Mouse (Mus musculus): ENCODE measurements around the gene Arhgap45.
A peak's percentile ranks its signal among the peaks of the same experiment; 100 is the strongest.

Arhgap45 gene

DNA sequence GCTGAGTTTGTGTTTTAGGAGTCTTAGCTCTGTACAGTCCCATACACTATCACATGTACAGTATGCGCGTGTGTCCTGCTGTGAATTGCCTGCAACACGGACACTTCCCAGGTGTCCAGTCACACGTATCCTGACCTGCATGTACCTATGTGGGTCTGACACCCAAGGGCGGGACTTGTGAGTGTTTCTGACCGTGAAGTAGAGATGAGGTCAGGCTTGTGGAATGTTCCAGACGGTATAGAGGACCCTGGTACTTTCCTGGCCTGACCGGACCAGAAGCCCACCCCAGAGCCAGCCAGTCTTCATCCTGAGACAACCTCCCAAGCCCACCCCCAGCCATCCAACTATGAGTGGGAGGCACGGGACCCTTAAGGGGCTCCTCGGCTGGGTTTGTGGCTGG lies 870 bp upstream of the Arhgap45 start:
- DNase-seq (ENCODE audit: low spot score) = peak; percentile 80

DNA sequence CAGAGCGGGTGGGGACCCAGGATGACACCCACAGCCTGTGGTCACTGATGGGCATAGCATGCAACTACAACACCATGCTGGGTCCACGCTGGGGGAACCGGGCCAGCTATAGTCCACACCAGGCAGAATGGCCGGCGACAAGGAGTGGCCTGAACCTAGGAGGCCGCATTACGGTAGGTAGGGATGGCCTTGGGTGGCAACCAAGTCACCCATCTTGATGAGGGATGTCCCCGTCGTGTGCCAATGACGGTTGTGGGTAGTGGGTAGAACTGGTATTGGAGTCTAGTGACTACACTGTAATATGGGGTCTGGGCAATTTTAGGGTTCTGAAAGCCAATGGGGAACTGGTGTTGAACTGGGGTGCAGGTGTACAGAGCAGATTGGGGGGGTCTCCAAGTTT lies 478 bp downstream of the Arhgap45 start:
- no peak for DNase-seq (ENCODE audit: low spot score)

DNA sequence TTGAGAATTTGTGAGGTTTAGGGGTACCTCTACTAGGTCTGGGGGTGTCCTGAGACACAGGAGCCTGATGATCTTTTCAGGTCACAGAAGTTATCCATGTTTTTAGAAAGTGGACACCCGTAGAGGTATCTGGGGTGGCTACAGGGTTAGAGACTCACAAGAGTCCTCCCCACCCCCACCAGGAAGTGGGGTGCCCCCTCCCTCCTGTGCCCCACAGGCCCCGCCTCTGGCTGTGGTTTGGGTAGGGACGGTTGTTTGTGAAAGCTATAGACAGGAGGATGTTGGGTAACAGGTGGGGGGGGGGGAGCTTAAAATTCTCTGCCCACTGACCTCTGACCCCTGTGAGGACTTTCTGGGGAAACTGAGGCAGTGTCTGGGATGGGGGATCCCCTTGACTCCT lies 908 bp downstream of the Arhgap45 start:
- DNase-seq (ENCODE audit: low spot score) = peak; percentile 87

DNA sequence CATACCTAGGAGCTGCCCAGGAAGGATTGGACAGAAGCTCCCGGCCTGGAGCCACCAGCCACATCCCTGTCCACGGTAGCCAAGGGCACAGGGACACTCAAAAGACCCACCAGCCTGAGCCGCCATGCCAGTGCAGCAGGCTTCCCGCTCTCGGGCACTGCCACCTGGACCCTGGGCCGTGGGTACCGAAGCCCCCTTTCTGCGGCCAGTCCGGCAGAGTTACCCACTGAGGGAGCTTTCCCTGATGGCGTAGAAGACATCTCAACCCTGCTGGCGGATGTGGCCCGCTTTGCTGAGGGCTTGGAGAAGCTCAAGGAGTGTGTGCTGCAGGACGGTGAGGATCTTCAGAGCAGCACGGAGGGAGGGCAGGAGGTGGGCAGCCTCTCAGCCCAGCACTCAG lies 1.3 kb downstream of the Arhgap45 start:
- DNase-seq (ENCODE audit: low spot score) = no peak

DNA sequence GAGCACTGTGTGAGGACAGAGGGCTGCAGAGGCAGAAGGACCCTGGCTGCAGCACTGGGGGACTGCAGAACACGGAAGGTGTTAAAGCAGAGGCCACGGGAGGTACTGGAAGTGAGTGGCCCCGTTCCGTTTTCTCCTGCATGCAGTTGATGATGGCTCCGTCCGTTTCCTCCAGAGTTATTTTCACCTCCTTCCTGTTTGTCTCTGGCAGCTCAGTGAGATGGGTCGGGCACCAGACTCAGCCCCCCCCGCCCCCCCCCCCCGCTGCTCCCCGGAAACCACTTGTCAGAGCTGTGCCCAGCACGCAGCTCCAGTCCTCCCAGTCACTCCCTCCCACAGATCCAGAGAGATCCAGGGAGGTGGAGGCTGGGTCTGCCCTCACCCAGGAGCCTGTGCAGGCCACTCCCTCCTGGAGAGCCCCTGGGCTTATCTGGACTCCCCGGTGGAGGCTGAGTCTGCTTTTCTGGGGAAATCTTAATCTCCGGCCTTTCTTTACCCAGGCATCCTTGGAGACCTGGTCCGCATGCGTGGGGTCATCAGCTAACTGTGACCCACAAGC lies 2.4 kb downstream of the Arhgap45 start:
- DNase-seq (ENCODE audit: low spot score) = peak; percentile 75

DNA sequence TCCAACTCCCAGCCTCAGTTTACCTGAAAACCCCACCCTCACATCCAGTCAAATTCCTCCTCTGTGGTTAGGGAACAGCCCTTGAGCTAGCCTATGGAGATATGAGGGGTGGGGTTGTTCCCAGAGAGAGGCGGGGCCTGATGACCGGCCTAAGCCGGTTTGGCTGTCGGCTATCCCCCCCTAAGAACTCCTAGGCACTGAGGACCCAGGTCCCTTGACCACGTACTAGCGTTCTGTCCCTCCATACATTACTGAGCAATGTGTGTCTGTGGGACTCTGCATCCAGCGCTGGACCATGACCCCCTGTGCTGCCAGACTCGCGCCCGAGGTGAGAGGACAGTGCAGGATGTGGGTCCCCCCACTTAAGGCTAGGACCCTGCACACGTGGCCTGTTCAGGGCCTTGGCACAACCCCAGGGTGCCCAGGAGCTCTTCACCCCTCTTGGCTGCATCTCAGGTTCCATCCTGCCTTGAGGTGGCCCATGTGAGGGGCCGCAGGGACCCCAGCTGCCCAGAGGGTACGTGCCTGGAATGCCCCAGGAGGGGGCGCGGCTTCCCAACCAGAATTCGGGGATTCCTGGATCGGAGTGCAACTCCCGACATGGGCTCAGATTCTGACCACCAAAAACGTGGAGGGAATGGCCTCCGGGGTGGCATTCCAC lies 3.1 kb downstream of the Arhgap45 start:
- no peak for DNase-seq (ENCODE audit: low spot score)

DNA sequence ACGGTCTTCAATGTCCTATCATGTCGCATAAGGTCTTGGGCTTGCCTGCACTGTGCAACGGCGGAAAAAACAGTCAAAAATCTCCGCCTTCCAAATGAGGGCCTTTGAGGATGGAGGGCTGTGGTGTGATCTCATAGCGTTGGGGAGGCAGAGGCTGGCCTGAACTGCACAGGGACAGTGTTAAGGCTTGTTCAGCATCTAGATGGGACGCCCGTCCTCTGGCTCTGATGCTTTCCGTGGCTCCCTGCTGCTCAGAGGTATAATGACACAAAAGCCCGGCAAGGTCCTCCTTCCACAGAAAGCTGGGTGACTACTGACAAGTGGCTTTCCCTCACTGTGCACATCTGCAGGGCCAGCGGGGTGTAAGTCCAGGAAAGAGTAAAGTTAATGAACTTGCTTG lies 3.7 kb downstream of the Arhgap45 start:
- no peak for DNase-seq (ENCODE audit: low spot score)

DNA sequence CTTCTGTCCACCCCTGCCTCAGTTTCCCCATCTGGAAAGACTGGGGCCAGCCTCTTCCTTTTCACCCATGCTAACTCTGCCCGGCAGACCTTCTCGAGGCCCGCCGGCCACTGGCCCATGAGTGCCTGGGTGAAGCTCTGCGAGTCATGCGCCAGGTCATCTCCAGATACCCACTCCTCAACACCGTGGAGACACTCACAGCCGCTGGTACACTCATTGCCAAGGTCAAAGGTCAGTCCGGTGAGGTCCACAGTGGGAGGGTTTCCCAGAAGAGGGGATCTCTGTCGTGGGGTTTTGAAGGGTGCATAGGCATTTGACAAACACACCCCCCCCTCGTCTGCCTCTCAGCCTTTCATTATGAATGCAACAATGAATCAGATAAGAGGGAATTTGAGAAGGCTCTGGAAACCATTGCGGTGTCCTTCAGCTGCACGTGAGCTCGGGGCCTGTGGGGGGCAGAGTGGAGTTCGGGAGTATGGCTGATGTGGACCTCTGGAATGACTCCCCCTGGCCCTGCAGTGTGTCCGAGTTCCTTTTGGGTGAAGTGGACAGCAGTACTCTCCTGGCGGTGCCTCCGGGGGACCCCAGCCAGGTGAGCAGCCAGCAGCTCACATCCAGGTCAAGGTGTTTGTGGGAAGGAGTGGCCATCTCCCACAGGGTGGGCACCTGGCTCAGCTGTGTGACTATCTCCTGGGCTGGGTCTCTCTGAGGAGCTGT lies 4.3 kb downstream of the Arhgap45 start:
- DNase-seq (ENCODE audit: low spot score) = no peak

DNA sequence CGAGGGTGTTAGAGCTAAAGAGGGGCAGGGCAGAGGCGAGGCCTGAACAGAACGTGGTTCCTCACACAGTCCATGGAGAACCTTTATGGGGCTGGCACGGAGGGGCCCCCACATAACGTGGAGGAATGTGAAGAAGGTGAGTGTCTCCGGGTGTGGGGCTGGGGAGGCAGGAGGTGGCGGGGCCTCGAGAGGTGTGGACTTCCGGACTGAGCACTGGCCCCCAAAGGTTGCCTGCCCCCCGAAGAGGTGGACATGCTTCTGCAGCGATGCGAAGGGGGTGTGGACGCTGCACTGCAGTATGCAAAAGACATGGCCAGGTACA lies 4.8 kb downstream of the Arhgap45 start:
- DNase-seq (ENCODE audit: low spot score) = no peak

DNA sequence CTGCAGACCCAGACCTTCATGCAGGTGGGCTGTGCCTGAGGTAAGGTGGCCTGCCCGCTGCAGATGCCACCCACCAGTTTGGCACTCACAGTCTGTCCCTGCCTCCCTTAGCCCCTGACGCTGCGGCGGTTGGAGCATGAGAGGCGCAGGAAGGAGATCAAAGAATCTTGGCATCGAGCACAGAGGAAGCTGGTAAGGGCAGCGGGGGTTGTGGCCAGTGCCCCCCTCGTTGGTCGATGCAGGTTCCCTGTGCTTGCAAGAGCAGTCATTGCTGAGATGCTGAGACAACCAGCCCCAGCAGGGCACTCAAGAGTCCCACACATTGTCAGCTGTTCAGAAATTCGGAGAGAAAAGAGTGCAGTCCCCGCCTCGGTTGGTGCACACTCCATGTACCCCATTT lies 5.7 kb downstream of the Arhgap45 start:
- DNase-seq (ENCODE audit: low spot score) = no peak

DNA sequence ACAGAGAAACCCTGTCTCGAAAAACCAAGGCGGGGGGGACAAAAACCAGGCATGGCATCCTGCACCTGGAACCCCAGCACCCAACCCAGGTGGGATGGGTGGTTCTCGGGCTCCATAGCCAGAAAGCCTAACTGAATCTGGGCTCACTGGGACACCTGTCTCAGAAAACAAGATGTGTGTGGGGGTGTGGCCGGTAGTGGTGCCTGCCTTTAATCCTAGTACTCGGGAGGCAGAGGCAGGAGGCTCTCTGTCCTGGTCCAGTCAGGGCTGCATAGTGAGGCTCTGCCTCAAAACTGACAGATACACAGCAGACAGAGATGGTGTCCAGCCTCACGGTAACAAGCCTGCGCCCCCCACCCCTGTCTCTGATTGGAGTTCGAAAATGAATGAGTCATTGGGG lies 6.4 kb downstream of the Arhgap45 start:
- DNase-seq (ENCODE audit: low spot score) = no peak

DNA sequence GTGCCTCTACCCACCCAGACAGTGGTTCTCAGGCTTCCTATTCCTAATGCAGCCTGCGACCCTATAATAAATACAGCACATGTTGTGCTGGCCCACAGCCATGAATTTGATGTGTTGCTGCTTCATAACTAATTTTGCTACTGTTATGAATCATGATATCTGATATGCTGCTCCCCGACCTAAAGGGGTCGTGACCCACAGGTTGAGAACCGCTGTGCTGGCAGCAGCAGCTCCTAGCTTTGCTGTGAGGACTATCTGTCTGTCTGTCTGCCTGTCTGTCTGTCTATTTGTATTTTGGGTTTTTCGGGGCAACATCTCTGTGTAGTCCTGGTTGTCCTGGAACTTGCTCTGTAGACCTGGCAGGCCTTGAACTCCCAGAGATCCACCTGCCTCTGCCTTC lies 7.3 kb downstream of the Arhgap45 start:
- no peak for DNase-seq (ENCODE audit: low spot score)

DNA sequence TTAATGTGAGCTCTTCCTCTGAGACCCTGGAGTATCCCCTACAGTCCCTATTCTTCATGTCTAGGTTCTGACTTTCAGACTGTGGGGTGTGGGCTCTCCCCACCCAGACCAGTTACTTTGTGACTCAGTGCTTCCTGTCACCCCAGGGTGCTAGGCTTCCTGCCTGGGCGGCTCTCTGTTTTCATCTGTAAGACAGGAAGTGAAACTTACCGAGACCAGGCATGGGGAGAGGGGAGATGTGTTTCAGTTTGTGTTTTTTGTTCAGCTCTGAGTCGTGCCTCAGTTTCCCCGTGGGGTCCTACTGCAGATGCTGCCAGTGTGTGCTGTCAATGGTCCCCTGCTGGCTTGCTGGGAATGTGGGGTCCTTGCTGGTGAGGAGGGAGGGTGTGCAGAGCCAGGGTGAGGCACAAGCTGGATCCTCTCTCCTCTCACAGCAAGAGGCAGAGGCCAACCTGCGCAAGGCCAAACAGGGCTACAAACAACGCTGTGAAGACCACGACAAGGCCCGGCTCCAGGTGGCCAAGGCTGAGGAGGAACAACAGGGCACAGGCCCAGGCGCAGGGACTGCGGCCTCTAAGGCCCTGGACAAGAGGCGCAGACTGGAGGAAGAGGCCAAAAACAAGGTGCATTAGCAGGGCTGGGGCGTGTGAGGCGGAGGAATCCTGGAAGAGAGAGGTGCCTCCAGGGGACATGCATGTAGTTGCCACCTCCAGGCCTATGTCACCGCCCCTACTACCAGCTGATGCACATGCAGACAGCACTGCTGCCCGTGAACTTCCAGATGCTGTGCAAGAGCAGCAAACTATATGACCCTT lies 8.0 kb downstream of the Arhgap45 start:
- DNase-seq (ENCODE audit: low spot score) = peak; percentile 70

DNA sequence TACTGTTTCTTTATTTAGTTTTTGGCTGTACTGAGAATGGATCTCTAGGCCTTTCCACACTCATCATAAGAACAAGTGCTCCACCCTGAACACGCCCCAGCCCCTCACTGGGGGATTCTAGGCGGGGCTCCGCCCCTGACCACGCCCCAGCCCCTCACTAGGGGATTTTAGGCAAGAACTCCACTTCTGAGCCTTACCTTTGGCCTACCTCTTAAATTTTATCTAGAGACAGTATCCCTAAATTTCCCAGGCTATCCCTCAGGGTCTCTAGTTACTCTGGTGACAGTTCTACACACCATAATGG lies 8.5 kb downstream of the Arhgap45 start:
- no peak for DNase-seq (ENCODE audit: low spot score)

DNA sequence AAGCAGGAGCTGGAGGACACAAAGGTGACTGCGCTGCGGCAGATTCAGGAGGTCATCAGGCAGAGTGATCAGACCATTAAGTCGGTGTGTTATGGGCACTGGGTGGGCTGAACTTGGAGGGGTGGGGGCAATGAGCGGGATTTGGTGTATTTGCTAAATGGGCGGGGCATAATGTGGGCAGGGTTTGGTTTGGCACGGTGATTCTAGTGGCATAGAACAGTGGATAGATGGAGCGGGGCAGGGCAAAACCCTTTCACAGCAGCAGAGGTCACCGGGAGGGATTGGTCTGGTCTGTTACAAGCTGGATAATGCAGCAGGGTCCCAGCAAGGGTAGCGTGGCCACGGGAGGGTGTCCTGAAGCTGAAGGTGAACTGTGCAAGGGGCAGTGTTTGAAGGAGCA lies 9.0 kb downstream of the Arhgap45 start:
- no peak for DNase-seq (ENCODE audit: low spot score)

DNA sequence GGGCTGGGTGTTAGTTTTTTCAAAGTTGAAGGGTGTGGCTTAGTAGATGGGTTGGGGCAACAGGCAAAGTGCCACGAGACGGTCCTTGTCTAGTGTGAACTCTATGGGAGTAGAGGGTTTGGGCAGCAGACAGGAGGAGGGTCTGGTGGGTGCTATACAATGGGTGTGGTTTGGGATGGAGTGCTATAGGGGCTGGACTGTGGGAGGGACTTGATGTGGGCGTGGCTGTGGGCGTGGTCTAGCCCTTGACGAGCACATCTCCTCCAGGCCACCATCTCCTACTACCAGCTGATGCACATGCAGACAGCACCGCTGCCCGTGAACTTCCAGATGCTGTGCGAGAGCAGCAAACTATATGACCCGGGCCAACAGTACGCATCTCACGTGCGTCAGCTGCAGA lies 9.4 kb downstream of the Arhgap45 start:
- no peak for DNase-seq (ENCODE audit: low spot score)

DNA sequence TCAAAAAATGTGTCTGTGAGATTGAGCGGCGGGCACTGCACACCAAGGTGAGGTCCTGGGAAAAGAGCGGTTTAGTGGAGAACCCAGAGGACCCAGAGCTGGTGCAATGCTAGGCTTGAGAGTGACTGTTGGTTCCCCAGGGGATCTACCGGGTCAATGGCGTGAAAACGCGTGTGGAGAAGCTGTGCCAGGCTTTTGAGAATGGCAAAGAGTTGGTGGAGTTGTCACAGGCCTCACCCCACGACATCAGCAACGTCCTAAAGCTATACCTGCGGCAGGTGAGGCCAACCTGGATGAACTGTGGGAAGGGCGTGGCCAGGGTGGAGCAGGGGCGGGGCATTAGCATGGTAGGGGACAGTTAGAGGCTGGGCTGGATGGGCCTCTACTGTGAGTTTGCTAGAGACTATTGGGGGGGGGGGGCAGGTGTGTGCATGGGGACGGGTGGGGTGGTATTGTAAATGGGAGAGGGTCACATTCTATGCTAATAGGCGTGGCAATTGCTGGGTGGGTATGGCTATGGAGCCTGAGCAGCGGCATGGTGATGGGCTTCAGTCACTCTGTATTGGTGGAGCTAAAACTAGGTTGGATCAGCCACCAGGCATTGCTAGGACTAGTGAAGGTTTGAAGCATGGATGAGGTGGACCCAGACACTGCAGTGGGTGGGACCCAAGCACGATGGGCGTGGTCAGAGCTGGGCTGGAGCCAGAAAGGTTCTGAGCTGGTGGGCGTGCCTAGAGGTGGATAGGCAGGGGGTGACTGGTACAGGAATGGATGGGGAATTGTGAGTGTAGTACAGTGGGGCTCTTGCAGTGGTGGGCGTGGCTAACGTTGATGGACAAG lies 11.4 kb downstream of the Arhgap45 start:
- no peak for DNase-seq (ENCODE audit: low spot score)

DNA sequence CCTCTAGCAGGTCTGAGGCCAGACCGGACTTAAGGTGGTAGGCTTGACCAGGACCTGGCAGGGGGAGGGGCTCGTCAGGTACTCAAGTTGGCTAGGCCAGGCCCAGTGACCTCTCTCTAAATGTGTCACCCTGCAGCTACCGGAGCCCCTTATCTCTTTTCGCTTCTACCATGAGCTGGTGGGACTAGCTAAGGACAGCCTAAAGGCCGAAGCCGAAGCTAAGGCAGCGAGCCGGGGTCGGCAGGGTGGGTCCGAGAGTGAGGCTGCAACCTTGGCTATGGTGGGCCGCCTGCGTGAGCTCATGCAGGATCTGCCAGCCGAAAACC lies 12.0 kb downstream of the Arhgap45 start:
- DNase-seq (ENCODE audit: low spot score) = no peak

DNA sequence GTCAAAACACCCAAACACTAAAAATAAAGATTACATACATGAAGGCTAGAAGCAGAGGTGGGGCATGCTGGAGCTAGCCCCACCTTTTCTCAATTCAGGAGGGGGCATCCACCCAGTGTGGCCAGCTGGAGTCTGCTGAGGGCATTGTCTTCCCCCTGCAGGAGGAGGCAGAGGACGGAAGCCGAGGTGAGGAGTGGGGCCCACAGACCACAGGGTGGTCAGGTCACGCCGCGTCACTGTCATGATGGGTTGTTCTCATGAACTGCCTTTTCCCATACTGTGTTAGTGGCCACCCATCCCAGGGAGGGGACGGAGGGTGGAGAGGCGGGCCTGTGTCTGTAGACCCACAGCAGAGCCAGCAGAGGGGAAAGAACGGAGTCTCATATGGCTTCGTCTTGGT lies 13.7 kb downstream of the Arhgap45 start:
- no peak for DNase-seq (ENCODE audit: low spot score)

DNA sequence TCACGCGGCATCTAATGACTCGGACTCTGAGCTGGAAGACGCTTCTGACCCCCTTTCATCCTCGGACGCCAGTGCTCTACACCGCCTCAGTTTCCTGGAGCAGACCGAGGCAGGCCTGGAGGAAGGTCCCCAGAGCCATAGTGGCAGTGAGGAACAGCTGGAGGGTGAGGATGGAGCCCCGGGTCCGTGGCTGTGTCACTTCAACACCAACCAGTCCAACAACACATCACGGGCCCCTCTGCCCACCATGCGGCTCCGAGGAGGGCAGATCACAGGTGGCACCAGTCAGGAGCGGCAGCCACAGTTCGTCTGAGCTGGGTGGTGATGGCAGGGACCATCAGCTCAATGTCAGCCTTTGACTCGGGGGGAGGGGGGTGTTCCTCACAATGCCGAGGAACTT lies 14.3 kb downstream of the Arhgap45 start:
- DNase-seq (ENCODE audit: low spot score) = no peak

DNA sequence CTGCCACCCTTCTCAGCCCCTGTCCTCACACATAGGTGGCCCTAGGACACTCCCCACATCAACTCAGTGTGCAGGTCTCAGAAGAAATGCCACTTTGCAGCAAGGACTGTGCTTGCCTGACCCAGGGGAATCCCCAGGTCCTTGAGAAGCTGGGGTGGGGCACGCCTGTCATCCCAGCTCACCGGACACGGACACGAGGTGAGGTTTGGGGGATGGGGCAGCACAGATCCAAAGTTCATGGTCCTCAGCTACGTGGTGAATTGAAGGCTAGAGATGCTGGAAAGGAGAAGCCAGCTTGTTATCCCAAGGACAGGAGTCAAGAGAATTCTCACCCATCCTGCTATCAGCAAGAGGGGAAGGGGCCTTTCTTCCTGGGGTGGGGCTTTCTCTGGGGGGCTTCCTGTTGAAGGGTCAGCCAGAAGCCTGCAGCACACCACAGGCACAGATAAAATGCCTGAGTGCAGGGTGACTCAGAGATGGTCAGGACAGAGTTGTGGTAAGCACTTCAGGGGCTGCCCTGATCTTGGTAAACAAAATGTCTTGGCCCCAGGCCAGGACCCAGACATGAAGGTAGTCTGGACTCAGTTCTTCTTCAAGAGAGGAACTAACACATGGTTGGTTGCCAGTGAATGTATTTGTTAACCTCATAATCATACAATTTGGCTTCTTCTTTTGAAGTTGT lies 16.5 kb downstream of the Arhgap45 start:
- peak; percentile 85 for DNase-seq (ENCODE audit: low spot score)

Measured in lung, postnatal 25 days (tissue).